Mouse (Mus musculus): ENCODE measurements at regions not wholly inside any gene's neighbourhood (a gene's known extent, or its start where the extent isn't known, plus 50 kb on each side); places are given as distances from the start of the nearest gene placed in this dataset.

DNA sequence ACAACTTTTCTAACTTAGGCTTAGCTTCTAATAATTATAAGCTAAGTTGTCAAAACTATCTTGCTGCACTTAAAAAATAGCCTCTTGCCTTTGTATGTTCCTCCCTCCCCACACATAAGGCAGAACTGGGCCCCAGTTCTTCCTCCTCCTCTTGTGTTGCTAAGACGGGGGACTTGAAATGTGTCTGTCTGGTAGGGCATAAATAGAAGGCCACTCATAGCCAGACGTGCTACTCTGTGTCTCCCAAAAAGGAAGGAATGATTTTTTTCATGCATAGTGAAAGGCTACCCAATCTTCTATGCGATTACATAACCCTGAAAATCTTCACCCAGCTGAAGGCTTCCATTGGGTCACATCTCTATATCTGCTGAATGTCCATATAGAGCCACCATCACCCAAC lies 183.5 kb downstream of the Hsfy2 start:
- 83% methylated on average over 3 of the region's 3 CpGs for WGBS
- no peak overlapping the region for H3K27ac ChIP-seq (replicated peaks)

DNA sequence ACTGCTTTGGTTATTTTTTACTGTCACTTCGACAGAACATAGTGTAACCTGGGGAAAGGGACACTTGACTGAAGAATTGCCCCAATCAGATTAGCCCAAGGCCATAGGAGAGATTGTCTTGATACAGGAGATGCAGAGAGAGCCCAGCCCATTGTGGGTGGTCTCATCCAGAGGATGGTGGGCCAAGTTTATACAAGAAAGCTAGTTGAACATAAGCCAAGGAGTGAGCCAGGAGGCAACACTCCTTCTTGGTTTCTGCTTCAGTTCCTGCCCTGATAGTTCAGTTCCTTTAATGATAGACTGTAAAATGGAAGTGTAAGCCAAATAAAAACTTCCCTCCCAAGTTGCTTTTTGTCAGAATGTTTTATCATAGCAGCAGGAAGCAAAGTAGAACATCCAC lies 194.4 kb downstream of the Hsfy2 start:
- Histone ChIP-seq H3K4me2 (replicated peaks) (no peak overlapping the region), H3K27me3 (no peaks in the 10 kb centered on the region), H3K27ac (replicated peaks) (no peak overlapping the region), H3K4me1 (no peaks in the 10 kb centered on the region), H3K9me3 (no peaks in the 10 kb centered on the region), H3K36me3 (no peaks in the 10 kb centered on the region), H3K4me3 (no peak overlapping the region), H3K9ac (replicated peaks) (no peak overlapping the region)
- ATAC-seq (ENCODE audit: low FRiP score, low read depth): no peak
- WGBS: 73% methylated on average over 1 of the region's 1 CpGs

More for the DNA sequence above, 183.5 kb downstream of the Hsfy2 start:
- Histone ChIP-seq H3K4me3 (no peak overlapping the region), H3K36me3 (no peaks in the 10 kb centered on the region), H3K4me2 (replicated peaks) (no peak overlapping the region), H3K9ac (replicated peaks) (no peak overlapping the region), H3K9me3 (no peaks in the 10 kb centered on the region), H3K4me1 (no peaks in the 10 kb centered on the region), H3K27me3 (no peaks in the 10 kb centered on the region)
- ATAC-seq (ENCODE audit: low FRiP score, low read depth): no peak

DNA sequence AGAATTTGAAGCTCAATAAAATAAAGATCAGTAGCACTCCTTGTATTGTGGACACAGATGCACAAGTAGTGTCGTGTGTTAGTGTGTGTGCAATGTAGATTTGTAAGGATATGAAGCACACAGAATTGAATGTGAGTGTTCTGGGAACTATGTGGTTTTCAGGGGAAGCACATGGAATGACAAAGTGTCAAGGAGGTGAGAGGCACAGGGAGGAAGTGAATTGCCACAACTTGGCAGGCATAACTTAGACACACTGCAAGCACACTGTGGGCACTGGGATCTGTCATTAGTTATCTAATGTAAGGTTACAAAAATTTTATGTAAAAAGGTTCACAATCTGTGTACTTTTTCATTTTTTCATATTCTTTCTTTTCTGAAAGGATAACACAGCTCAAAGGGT lies 230.4 kb downstream of the Hsfy2 start:
- no peaks in the 10 kb centered on the region for H3K4me1 ChIP-seq
- H3K27ac ChIP-seq (replicated peaks): no peak overlapping the region
- no peak overlapping the region for H3K4me2 ChIP-seq (replicated peaks)
- 89% methylated on average over 1 of the region's 1 CpGs for WGBS
- H3K4me3 ChIP-seq: no peak overlapping the region
- no peaks in the 10 kb centered on the region for H3K36me3 ChIP-seq
- H3K9me3 ChIP-seq: no peaks in the 10 kb centered on the region
- no peak overlapping the region for H3K9ac ChIP-seq (replicated peaks)
- no peak for ATAC-seq (ENCODE audit: low FRiP score, low read depth)
- H3K27me3 ChIP-seq: no peaks in the 10 kb centered on the region

DNA sequence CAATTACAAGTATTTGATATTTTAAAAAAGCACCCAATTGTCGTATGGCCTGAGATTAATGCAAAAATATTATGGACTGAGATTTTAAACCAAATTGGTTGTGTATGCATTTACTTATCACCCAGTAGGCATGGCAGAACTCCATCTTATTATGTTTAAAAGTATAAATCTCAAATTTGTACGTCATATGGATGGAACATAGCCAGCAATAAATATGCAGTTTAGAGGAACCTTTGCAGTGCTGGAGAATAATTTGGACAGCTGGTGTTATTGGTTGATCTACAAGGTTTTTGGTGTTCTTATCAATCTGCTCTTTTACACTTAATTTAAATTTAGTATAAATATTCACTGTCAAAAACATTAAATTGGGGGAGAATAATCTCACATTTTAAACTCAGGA lies 233.9 kb downstream of the Hsfy2 start:
- Histone ChIP-seq H3K36me3 (no peaks in the 10 kb centered on the region), H3K4me2 (replicated peaks) (no peak overlapping the region), H3K9me3 (no peaks in the 10 kb centered on the region), H3K27me3 (no peaks in the 10 kb centered on the region), H3K9ac (replicated peaks) (no peak overlapping the region), H3K4me1 (no peaks in the 10 kb centered on the region), H3K4me3 (no peak overlapping the region), H3K27ac (replicated peaks) (no peak overlapping the region)
- 94% methylated on average over 2 of the region's 2 CpGs for WGBS
- ATAC-seq (ENCODE audit: low FRiP score, low read depth): no peak

DNA sequence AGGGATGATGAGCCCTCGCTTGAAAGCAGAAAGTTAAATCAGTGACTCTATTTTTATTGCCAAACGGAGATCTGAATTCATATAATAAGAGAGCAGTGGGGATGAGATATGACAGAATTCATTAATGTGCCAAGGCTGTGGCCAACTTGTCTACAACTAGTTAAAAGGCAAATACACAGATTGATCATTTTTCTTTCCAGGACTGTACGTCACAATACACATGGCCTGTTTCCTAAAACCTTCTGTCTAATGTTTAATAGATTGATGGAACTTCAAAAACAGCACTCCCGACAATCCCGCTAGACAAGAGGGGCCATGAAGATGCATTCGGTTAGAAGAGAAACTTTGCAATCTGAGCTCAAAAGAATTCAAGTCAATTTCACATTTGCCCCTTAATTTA lies 241.4 kb downstream of the Hsfy2 start:
- Histone ChIP-seq H3K27ac (replicated peaks) (no peak overlapping the region), H3K4me1 (no peaks in the 10 kb centered on the region), H3K9ac (replicated peaks) (no peak overlapping the region), H3K4me2 (replicated peaks) (no peak overlapping the region), H3K9me3 (no peaks in the 10 kb centered on the region), H3K27me3 (no peaks in the 10 kb centered on the region), H3K4me3 (no peak overlapping the region), H3K36me3 (no peaks in the 10 kb centered on the region)
- 87% methylated on average over 6 of the region's 6 CpGs for WGBS
- ATAC-seq (ENCODE audit: low FRiP score, low read depth): no peak

DNA sequence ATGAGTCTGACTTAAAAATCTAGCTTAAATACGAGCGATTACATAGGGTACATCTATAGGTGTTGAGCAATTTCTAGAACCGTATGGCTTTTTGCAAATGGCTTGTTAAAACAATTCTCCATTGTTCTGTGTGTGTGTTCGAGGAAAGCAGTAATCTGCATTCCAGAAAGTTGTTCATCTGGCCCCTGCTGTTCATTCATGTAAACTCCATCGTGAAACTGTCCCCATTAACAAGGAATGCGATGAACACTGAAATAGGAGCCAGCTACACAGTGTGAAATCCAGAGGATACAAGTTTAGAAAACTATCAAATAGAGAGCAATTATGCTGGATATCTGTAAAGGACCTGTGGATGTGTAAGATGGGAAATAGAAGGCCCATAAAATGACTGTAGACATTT lies 250.1 kb downstream of the Hsfy2 start:
- Histone ChIP-seq H3K36me3 (no peaks in the 10 kb centered on the region), H3K9me3 (no peaks in the 10 kb centered on the region), H3K27me3 (no peaks in the 10 kb centered on the region), H3K4me2 (replicated peaks) (no peak overlapping the region), H3K4me1 (no peaks in the 10 kb centered on the region), H3K27ac (replicated peaks) (no peak overlapping the region), H3K9ac (replicated peaks) (no peak overlapping the region), H3K4me3 (no peak overlapping the region)
- WGBS: 73% methylated on average over 6 of the region's 6 CpGs
- ATAC-seq (ENCODE audit: low FRiP score, low read depth): no peak

DNA sequence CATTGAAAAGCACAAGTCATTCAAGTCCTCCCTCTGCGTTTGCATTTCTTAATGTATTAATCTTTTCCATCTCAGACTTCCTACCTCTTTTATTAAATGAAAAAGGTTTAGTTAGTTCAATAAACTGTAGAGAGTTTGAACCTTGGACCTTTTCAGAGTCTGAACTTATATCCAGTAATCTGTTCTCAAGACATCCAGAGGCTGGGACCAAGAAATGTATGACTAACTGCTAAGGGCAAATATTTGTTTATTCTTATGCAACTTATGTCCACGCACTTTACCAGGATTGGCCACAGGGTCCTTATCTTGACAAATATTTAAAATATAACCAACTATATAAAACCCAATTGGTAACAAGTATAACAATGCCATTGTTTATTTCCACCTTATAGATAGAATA lies 270.9 kb downstream of the Hsfy2 start:
- Histone ChIP-seq H3K4me1 (no peaks in the 10 kb centered on the region), H3K9ac (replicated peaks) (no peak overlapping the region), H3K4me2 (replicated peaks) (no peak overlapping the region), H3K36me3 (no peaks in the 10 kb centered on the region), H3K9me3 (no peaks in the 10 kb centered on the region), H3K27me3 (no peaks in the 10 kb centered on the region), H3K27ac (replicated peaks) (no peak overlapping the region), H3K4me3 (no peak overlapping the region)
- 84% methylated on average over 2 of the region's 2 CpGs for WGBS
- no peak for ATAC-seq (ENCODE audit: low FRiP score, low read depth)

DNA sequence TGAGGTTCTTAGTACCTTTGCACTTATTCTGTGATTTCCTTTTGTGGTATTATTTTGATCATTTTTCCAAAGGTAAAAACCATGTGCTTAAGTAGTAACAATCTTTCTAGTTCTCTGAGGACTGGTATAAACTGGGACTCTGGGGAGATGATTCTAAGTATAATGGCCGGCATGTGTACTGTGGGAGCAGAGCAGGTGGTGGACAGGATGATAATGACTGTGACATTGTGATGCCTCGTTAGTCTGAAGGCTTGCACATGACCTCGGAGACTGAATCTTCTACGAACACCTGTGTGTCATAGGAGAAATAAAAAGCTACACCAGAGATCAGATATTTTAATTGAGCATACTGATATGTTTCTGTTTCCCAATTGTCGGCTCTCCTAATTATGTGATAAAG lies 276.4 kb downstream of the Hsfy2 start:
- H3K4me3 ChIP-seq: no peak overlapping the region
- WGBS: 61% methylated on average over 5 of the region's 5 CpGs
- peak; percentile 52; the same call in 1 of the 2 replicates for ATAC-seq (ENCODE audit: low FRiP score, low read depth)

DNA sequence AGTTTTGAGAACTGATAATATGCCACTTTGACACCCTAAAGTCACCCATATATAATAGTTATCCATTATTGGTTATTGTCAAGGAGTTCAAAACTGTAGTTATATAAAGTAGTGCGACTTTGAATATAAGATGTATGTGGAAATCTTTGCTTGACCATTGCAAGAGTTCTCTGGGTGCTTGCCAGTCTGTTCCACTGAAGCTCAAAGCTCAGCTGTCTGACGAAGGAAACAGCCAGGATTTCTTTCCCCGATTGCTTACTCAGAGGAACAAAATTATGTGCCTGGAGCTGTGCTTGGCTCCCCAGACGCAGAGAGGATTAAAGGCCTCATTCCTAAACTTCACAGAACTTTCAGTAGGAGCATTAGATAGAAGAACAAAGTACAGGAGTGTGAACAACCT lies 290.6 kb downstream of the Hsfy2 start:
- Histone ChIP-seq H3K9ac (replicated peaks) (no peak overlapping the region), H3K9me3 (no peaks in the 10 kb centered on the region), H3K4me1 (no peaks in the 10 kb centered on the region), H3K36me3 (no peaks in the 10 kb centered on the region), H3K27me3 (no peaks in the 10 kb centered on the region), H3K4me2 (replicated peaks) (no peak overlapping the region), H3K27ac (replicated peaks) (no peak overlapping the region), H3K4me3 (no peak overlapping the region)
- 74% methylated on average over 4 of the region's 4 CpGs for WGBS
- ATAC-seq (ENCODE audit: low FRiP score, low read depth): no peak

More for the DNA sequence above, 276.4 kb downstream of the Hsfy2 start:
- Histone ChIP-seq H3K4me1 (no peaks in the 10 kb centered on the region), H3K36me3 (no peaks in the 10 kb centered on the region), H3K9ac (replicated peaks) (no peak overlapping the region), H3K27me3 (no peaks in the 10 kb centered on the region), H3K27ac (replicated peaks) (no peak overlapping the region), H3K9me3 (no peaks in the 10 kb centered on the region), H3K4me2 (replicated peaks) (no peak overlapping the region)

DNA sequence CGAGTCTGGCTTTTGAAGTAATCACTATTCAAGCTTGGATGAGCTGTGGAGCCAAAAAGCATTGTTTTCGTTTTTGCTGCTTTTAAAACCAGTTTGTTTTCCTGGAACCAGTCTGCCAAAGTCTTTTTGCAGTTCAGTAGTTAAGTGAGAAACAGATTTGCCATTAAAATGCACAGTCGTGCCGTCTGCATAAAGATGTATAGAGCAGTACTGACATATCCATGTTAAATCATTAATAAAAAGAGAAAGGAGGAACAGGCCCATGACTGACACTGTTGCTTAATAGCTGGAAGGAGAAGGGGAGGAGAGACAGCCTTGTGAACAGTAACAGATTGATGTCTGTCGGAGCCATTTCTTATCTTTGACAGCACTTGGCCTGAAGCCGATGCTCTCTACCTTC lies 292.3 kb downstream of the Hsfy2 start:
- Histone ChIP-seq H3K4me3 (no peak overlapping the region), H3K9me3 (no peaks in the 10 kb centered on the region), H3K27me3 (no peaks in the 10 kb centered on the region), H3K4me1 (no peaks in the 10 kb centered on the region), H3K4me2 (replicated peaks) (no peak overlapping the region), H3K9ac (replicated peaks) (no peak overlapping the region), H3K27ac (replicated peaks) (no peak overlapping the region), H3K36me3 (no peaks in the 10 kb centered on the region)
- ATAC-seq (ENCODE audit: low FRiP score, low read depth): no peak
- 78% methylated on average over 6 of the region's 6 CpGs for whole genome bisulfite sequencing

DNA sequence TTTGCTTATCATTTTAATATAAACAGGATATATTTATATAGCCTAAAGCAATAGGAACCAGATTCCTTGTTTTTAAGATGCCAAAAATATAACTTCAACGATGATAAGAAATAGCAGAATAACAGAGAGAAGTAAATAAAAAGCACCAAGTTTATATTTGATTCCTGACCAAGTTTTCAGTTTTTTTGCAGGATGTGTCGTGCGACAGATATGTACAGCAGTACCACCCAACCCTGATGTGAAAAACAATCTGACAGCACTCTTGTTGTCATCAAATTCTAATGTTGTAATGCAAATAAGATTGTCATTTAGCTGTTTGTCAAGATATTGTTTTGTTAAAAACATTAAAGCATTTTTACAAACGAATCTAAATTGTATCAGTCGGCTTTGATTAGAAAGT lies 309.9 kb downstream of the Hsfy2 start:
- H3K9me3 ChIP-seq: no peaks in the 10 kb centered on the region
- no peaks in the 10 kb centered on the region for H3K36me3 ChIP-seq
- H3K27ac ChIP-seq (replicated peaks): no peak overlapping the region
- no peak overlapping the region for H3K4me2 ChIP-seq (replicated peaks)
- ATAC-seq (ENCODE audit: low FRiP score, low read depth): no peak
- no peak overlapping the region for H3K9ac ChIP-seq (replicated peaks)
- H3K27me3 ChIP-seq: no peaks in the 10 kb centered on the region
- no peaks in the 10 kb centered on the region for H3K4me1 ChIP-seq
- no peak overlapping the region for H3K4me3 ChIP-seq
- WGBS: 87% methylated on average over 5 of the region's 5 CpGs

DNA sequence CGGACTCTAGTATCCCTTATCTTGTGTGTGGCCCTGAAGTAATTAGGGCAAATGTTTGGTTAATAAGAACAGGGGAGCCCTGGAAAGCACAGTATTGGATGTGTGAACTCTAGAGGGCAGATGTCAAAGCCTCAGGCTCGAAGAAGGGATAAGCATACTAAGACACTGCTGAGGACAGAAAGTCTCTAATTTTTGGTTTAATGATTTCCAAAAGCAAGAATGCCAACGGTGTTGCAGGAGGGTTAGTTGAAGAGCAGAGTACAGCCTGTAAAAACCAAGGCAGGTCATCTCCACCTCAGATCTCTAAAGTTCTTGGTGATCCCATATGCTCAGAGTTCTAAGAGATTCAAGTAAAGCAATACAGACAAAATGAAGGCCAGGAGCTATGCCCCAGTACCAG lies 328.6 kb downstream of the Hsfy2 start:
- H3K4me2 ChIP-seq (replicated peaks): no peak overlapping the region
- no peaks in the 10 kb centered on the region for H3K9me3 ChIP-seq
- H3K36me3 ChIP-seq: no peaks in the 10 kb centered on the region
- no peak overlapping the region for H3K4me3 ChIP-seq
- no peak overlapping the region for H3K9ac ChIP-seq (replicated peaks)
- H3K27ac ChIP-seq (replicated peaks): no peak overlapping the region
- WGBS: 74% methylated on average over 3 of the region's 3 CpGs
- H3K4me1 ChIP-seq: no peaks in the 10 kb centered on the region
- no peak for ATAC-seq (ENCODE audit: low FRiP score, low read depth)
- H3K27me3 ChIP-seq: no peaks in the 10 kb centered on the region

DNA sequence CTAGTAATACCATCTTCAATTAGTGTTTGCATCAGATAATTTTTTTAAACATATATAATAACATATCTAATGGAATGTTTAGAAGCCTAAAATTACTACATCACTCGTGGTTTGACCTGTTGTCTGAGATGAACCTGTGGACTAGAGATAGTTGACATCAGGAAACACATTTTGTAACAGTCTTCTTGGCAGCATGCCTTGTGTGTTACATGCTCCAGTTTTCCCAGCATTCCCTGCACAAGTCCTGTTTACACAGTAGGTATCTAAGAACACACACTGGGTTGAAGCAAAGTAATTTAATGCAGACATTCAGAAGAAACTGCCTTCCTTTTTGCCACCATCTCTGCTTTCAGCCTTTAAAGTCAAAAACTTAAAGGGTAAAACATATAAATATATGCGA lies 342.8 kb downstream of the Hsfy2 start:
- Histone ChIP-seq H3K27me3 (no peaks in the 10 kb centered on the region), H3K4me1 (no peaks in the 10 kb centered on the region), H3K4me2 (replicated peaks) (no peak overlapping the region), H3K27ac (replicated peaks) (no peak overlapping the region), H3K36me3 (no peaks in the 10 kb centered on the region), H3K9me3 (no peaks in the 10 kb centered on the region), H3K9ac (replicated peaks) (no peak overlapping the region), H3K4me3 (no peak overlapping the region)
- no peak for ATAC-seq (ENCODE audit: low FRiP score, low read depth)
- WGBS: 76% methylated on average over 2 of the region's 2 CpGs
